Mouse (Mus musculus) stomach, postnatal 0 days (tissue): ENCODE data around the gene Mrc2.

Experiments used
- CTCF ChIP-seq: IDR thresholded peaks from 2 replicates; pipeline ENCODE4 v1.5.1; 2016; ENCODE audit warnings: antibody characterized with exemption, low read depth, mild to moderate bottlenecking, moderate library complexity
- EP300 ChIP-seq: optimal IDR thresholded peaks from 2 replicates; pipeline ENCODE3; 2016; ENCODE audit warnings: antibody characterized with exemption

- no peak for TF ChIP-seq CTCF
- TF ChIP-seq EP300: no peak
These were observed 46.4 kb downstream of the Mrc2 start for GRCm38 (mm10) chr11:105338596-105339390.
